Mouse (Mus musculus): ENCODE results near the gene Dynlt1a.
"Not testable (repeated sequence)": the region's sequence is repeated elsewhere in the genome, so short reads cannot be mapped to it uniquely, and the experiment has no call there.

- not testable (repeated sequence) for TF ChIP-seq CTCF, POLR2A (IDR thresholded peaks at IDR 0.05; ENCODE audit: extremely low read depth, insufficient read depth, low read length)
Observed at GRCm38 (mm10) chr17:6327554-6327953, 10.3 kb upstream of the Dynlt1a start.
